Mouse (Mus musculus) lung, embryonic 15.5 days (tissue): ENCODE data around the gene Metrn. TPM values are rescaled to one million over a fixed set of nuclear protein-coding genes. Genes with fewer than 3 reads are reported as not detected.
A peak's percentile ranks its signal among the peaks of the same experiment; 100 is the strongest.

Source experiments
- ATAC-seq: fragments of 200-750 bp; cut with Nextera tagmentation; 2 replicates; pipeline ENCODE4 v1.8.0; 2017; ENCODE audit warnings: moderate number of reproducible peaks, borderline replicate concordance; ENCODE audit not compliant: low FRiP score, low TSS enrichment; ENCODE audit errors: extremely low read depth
- H3K27ac ChIP-seq: fragments of 300-500 bp; sonication (generic); 2 replicates; pipeline ENCODE4 v1.5.1; 2015; ENCODE audit warnings: moderate library complexity, mild to moderate bottlenecking, inconsistent platforms
- H3K27me3 ChIP-seq: fragments of 300-500 bp; sonication (generic); 2 replicates; pipeline ENCODE4 v1.6.1; 2015; ENCODE audit warnings: inconsistent platforms
- H3K36me3 ChIP-seq: fragments of 300-500 bp; sonication (generic); 2 replicates; pipeline ENCODE4 v1.6.1; 2015; ENCODE audit warnings: inconsistent platforms
- H3K4me1 ChIP-seq: fragments of 300-500 bp; sonication (generic); 2 replicates; pipeline ENCODE4 v1.6.1; 2015; ENCODE audit warnings: inconsistent platforms
- H3K4me2 ChIP-seq: fragments of 300-500 bp; sonication (generic); 2 replicates; pipeline ENCODE4 v1.6.1; 2015; ENCODE audit warnings: inconsistent platforms, mild to moderate bottlenecking, moderate library complexity
- H3K4me3 ChIP-seq: fragments of 300-500 bp; sonication (generic); 2 replicates; pipeline ENCODE4 v1.5.1; 2015; ENCODE audit warnings: mild to moderate bottlenecking, inconsistent platforms
- H3K9ac ChIP-seq: fragments of 300-500 bp; sonication (generic); 2 replicates; pipeline ENCODE4 v1.6.1; 2015; ENCODE audit warnings: inconsistent platforms
- H3K9me3 ChIP-seq: fragments of 300-500 bp; sonication (generic); 2 replicates; pipeline ENCODE4 v1.6.1; 2016; ENCODE audit warnings: inconsistent platforms
- WGBS: fragments of 180-500 bp; shearing (Covaris S2); methylation state at CpG from one replicate; pipeline ENCODE4 v1.1.7; 2015; 5-methylcytosine and 5-hydroxymethylcytosine counted together
- polyA plus RNA-seq: library from polyadenylated mRNA; unstranded; fragments of >200 nt; fragmentation: Nextera tagmentation; extraction: Ambion mirVana; gene quantifications from 2 replicates; pipeline ENCODE4 v1.2.1, GENCODE M21; 2015

Metrn gene
- polyA plus RNA-seq, 1 experiment from 2014 or later: 56.9 TPM

DNA sequence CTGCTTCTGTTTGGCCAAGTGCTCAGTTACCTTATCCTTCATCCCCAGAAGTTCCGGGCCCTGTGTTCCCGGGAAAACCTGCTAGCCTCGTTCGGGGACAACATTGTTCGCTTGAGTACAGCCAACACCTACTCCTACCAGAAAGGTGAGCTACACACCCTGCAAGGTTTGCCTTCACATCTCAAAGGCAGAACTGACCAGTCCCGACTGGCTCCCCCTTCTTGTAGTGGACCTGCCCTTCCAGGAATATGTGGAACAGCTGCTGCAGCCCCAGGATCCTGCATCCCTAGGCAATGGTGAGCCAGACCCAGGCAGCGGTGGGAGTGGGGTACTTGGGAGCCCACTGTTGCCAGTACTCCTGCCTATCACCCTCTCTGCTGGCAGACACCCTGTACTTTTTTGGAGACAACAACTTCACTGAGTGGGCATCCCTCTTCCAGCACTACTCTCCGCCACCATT, 32.7 kb upstream of the Metrn start:
- 30% methylated on average over 8 of the region's 8 CpGs for WGBS
- peak overlapping the region; percentile 73 for H3K4me2 ChIP-seq
- H3K36me3 ChIP-seq: peaks cover 40% of the 10 kb centered on the region
- no peaks in the 10 kb centered on the region for H3K27me3 ChIP-seq
- H3K9ac ChIP-seq: peak overlapping the region; percentile 61
- peaks cover 57% of the 10 kb centered on the region for H3K4me1 ChIP-seq
- H3K9me3 ChIP-seq: no peaks in the 10 kb centered on the region
- no peak for ATAC-seq
- peak overlapping the region; percentile 54 for H3K4me3 ChIP-seq
- H3K27ac ChIP-seq: peak overlapping the region; percentile 87

DNA sequence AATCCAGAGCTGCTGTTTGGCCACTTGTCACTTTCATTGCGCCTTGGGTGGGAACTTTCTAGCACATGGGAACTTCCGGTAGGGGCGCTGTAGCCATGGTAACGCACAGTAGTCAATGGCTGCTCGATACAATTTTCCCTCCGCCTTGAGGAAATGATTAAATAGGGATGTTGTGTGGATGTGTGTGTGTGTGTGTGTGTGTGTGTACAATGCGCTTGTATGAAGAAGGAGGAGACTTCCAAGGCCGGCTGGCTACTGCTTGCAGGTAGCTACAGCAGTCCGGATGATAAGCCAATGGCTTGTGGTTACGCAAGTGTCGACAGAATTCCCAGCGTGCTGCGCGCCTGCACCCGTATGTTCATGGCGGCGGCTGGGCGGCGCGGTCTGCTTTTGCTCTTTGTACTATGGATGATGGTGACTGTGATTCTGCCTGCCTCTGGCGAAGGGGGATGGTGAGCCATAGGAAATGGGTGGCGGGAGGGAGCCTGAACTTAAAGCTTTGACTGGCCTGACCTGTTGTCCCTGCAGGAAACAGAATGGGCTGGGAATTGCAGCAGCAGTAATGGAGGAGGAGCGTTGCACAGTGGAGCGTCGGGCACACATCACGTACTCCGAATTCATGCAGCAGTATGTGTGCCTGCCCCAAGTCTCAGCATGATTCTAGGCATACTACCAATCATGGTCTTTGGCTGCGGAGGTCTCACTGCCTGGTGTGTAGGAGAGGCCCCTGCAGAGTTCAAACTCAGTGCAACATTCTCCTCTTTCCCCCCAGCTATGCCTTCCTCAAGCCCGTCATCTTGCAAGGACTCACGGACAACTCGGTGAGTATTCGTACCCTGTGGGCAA, 32.0 kb upstream of the Metrn start, which contains the start of gene Jmjd8:
TSS of gene Jmjd8 (plus strand) at position 156 of the 846 bp plus-strand sequence.
- peaks cover 40% of the 10 kb centered on the region for H3K36me3 ChIP-seq
- ATAC-seq: peak; percentile 16; the same call in 1 of the 2 replicates
- WGBS: 2% methylated on average over 32 of the region's 32 CpGs

DNA sequence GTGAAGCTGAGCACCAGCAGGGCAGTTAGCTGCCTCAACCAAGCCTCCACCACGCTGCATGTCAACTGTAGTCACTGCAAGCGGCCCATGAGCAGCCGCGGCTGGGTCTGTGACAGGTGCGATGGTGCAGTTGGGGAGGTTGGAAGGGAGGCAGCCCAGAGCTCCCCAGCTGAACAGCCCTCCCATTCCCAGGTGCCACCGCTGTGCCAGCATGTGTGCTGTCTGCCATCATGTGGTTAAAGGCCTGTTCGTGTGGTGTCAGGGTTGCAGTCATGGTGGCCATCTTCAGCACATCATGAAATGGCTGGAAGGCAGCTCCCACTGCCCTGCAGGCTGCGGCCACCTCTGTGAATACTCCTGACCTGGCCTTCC, 31.3 kb upstream of the Metrn start:
- H3K36me3 ChIP-seq: peaks cover 40% of the 10 kb centered on the region
- ATAC-seq: no peak
- no peaks in the 10 kb centered on the region for H3K9me3 ChIP-seq
- peak overlapping the region; percentile 73 for H3K4me2 ChIP-seq
- H3K27me3 ChIP-seq: no peaks in the 10 kb centered on the region
- H3K4me3 ChIP-seq: peak overlapping the region; percentile 54
- peak overlapping the region; percentile 87 for H3K27ac ChIP-seq
- H3K4me1 ChIP-seq: peaks cover 55% of the 10 kb centered on the region
- peak overlapping the region; percentile 61 for H3K9ac ChIP-seq
- 78% methylated on average over 8 of the region's 8 CpGs for WGBS

More for the DNA sequence above, 32.0 kb upstream of the Metrn start, which contains the start of gene Jmjd8:
- Histone ChIP-seq H3K4me3 (peak within 1 kb of the TSS; percentile 54), H3K4me1 (peaks cover 57% of the 10 kb centered on the region), H3K9me3 (no peaks in the 10 kb centered on the region), H3K4me2 (peak within 1 kb of the TSS; percentile 73), H3K9ac (peak within 1 kb of the TSS; percentile 61), H3K27ac (peak within 1 kb of the TSS; percentile 87), H3K27me3 (no peaks in the 10 kb centered on the region)

DNA sequence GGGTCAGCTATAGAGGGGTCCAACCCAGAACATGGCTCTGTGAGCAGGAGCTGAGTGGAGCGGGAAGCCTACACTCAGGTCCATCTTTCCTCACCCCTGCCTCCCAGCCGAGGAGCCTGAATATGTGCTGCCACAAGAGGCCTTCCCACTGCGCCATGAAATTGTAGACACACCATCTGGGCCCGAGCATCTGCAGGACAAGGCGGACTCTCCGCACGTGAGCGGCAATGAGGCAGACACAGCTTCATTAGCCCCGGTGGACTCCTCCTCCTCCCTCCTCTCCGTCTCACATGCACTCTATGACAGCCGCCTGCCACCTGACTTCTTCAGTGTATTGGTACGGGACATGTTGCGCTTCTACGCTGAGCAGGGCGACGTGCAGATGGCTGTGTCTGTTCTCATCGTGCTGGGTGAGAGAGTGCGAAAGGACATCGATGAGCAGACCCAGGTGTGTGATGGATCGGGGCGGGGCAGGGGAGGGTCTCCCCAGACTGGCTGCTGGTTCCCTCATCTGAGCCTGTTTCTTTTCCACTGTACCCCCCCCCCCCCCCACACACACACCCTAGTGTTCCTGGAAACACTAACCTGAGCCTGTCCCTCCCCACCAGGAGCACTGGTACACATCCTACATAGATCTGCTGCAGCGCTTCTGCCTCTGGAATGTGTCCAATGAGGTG, 30.7 kb upstream of the Metrn start:
- H3K4me2 ChIP-seq: no peak overlapping the region
- peaks cover 55% of the 10 kb centered on the region for H3K4me1 ChIP-seq
- H3K27me3 ChIP-seq: 0 out of 2 replicates have a peak, but pooled peaks cover 2% of the 10 kb centered on the region
- H3K9ac ChIP-seq: no peak overlapping the region
- no peak overlapping the region for H3K4me3 ChIP-seq
- 91% methylated on average over 22 of the region's 22 CpGs for WGBS
- H3K9me3 ChIP-seq: no peaks in the 10 kb centered on the region
- peaks cover 40% of the 10 kb centered on the region for H3K36me3 ChIP-seq
- ATAC-seq: no peak
- H3K27ac ChIP-seq: no peak overlapping the region

DNA sequence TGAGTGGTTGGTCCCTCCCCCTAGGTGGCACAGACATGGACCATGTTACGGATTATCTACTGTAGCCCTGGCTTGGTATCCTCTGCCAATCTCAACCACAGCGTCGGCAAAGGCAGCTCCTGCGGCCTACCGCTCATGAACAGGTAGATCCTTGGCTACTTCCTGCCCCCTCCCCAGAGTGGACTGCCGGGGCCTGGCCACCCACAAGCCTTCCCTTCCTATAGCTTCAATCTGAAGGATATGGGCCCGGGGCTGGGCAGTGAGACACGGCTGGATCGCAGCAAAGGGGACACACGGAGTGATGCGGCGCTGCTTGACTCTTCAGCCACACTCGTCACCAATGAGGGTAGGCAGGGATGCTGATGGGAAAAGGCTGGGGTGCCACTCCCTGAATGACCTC, 30.1 kb upstream of the Metrn start:
- H3K36me3 ChIP-seq: peaks cover 40% of the 10 kb centered on the region

DNA sequence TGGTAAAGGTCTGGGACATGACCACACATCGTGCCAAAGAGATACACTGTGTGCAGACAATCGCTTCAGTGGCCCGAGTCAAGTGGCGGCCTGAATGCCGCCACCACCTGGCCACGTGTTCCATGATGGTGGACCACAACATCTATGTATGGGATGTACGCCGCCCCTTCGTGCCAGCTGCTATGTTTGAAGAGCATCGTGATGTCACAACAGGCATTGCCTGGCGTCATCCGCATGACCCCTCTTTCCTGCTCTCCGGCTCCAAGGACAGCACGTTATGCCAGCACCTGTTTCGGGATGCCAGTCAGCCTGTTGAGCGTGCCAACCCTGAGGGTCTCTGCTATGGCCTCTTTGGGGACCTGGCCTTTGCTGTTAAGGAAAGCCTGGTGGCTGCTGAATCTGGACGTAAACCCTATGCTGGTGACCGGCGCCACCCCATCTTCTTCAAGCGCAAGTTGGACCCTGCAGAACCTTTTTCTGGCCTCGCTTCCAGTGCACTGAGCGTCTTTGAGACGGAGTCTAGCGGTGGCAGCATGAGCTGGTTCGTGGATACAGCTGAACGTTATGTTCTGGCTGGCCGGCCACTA, 29.1 kb upstream of the Metrn start:
- Histone ChIP-seq H3K9me3 (no peaks in the 10 kb centered on the region), H3K4me2 (no peak overlapping the region), H3K4me1 (peaks cover 44% of the 10 kb centered on the region), H3K9ac (no peak overlapping the region), H3K27me3 (peaks cover 16% of the 10 kb centered on the region; the same call in 1 of the 2 replicates), H3K36me3 (peaks cover 32% of the 10 kb centered on the region), H3K4me3 (no peak overlapping the region), H3K27ac (no peak overlapping the region)
- no peak for ATAC-seq
- WGBS: 90% methylated on average over 27 of the region's 27 CpGs

More for the DNA sequence above, 30.1 kb upstream of the Metrn start:
- Histone ChIP-seq H3K4me1 (peaks cover 54% of the 10 kb centered on the region), H3K9me3 (no peaks in the 10 kb centered on the region), H3K4me3 (no peak overlapping the region), H3K27ac (no peak overlapping the region), H3K9ac (no peak overlapping the region), H3K27me3 (peaks cover 9% of the 10 kb centered on the region; the same call in 1 of the 2 replicates), H3K4me2 (no peak overlapping the region)
- 93% methylated on average over 13 of the region's 13 CpGs for WGBS
- ATAC-seq: no peak

DNA sequence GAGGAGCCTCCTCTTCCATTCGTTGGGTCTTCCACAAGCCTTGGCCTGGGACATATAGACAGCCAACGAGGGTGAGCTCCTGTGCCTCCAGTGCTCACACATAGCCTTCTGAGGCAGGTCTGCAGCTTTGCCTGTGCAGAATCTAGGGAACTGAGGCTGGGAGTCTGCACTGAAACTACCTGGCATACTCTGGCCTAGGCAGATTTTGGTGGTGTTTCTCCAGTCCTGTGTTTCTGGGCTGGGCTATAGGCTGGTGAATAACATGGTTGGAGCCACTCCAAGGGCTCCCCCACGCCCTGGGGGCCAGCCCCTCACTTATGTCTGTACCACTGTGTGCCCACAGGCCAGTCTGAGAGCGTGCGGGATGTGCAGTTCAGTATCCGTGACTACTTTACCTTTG, 28.4 kb upstream of the Metrn start:
- WGBS: 85% methylated on average over 6 of the region's 6 CpGs
- Histone ChIP-seq H3K27ac (no peak overlapping the region), H3K36me3 (peaks cover 25% of the 10 kb centered on the region), H3K9me3 (no peaks in the 10 kb centered on the region), H3K4me1 (peaks cover 37% of the 10 kb centered on the region), H3K4me2 (peak overlapping the region; percentile 74; the same call in 1 of the 2 replicates), H3K9ac (no peak overlapping the region), H3K27me3 (peaks cover 23% of the 10 kb centered on the region), H3K4me3 (no peak overlapping the region)
- no peak for ATAC-seq

DNA sequence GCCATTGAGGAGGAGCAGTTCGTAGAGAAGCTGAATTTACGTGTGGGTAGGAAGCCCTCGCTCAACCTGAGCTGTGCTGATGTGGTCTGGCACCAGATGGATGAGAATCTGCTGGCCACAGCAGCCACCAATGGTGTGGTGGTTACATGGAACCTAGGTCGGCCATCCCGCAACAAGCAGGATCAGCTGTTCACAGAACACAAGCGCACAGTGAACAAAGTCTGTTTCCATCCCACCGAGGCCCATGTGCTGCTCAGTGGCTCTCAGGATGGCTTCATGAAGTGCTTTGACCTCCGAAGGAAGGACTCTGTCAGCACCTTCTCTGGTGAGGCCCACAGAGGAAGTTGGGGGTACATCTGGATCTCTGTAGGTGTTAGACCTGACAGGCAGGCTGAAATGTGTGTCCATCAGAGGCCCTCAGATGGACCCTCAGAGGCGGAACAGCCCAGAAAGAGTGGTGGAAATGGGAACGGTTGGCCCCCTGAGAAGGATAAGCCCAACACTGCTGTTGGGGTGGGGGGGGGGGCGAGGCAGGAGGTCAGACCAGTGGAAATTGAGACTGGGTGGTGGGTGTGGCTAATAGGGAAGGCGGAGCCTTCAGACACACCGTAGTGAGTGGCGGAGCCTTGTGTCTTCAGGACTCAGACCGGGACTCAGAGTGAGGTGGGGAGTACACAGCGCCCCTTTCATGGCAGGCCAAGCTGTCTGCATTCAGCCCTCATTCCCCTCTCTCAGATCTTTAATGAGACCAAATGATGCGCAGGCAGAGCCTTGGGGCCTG, 27.6 kb upstream of the Metrn start:
- Histone ChIP-seq H3K27ac (no peak overlapping the region), H3K4me2 (peak overlapping the region; percentile 74), H3K27me3 (peaks cover 30% of the 10 kb centered on the region), H3K9me3 (no peaks in the 10 kb centered on the region), H3K36me3 (peaks cover 19% of the 10 kb centered on the region), H3K9ac (peak overlapping the region; percentile 47), H3K4me1 (peaks cover 29% of the 10 kb centered on the region), H3K4me3 (peak overlapping the region; percentile 51)
- 62% methylated on average over 16 of the region's 17 CpGs for WGBS
- ATAC-seq: no peak

DNA sequence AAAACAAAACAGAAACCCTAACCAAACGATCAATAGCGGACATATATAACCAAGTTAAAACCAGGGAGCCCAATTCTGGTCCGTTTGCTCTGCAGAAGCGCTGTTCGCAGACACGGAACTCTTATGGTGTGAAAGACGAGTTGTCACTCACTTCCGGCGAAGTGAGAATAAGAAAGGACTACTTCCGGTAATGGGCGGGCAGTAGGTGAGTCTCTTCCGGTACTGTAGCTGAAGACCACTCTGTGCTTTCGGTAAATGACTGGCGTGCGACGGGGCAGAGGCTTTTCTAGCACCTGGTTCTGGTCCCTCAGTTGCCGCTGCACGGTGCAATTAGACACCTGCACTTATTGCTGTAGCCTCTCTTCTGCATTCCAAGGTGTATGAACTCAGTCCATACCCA, 26.5 kb upstream of the Metrn start, which contains the start of gene Wdr24:
TSS of gene Wdr24 (plus strand) at position 176 of the 400 bp plus-strand sequence.
- peaks cover 41% of the 10 kb centered on the region for H3K27me3 ChIP-seq
- WGBS: under 1% methylated on average over 18 of the region's 18 CpGs
- H3K27ac ChIP-seq: peak within 1 kb of the TSS; percentile 45; the same call in 1 of the 2 replicates
- peaks cover 23% of the 10 kb centered on the region for H3K4me1 ChIP-seq
- no peaks in the 10 kb centered on the region for H3K9me3 ChIP-seq
- H3K4me2 ChIP-seq: peak within 1 kb of the TSS; percentile 74
- H3K9ac ChIP-seq: peak within 1 kb of the TSS; percentile 47
- peak; percentile 56; the same call in 1 of the 2 replicates for ATAC-seq
- H3K36me3 ChIP-seq: peaks cover 19% of the 10 kb centered on the region
- peak within 1 kb of the TSS; percentile 51 for H3K4me3 ChIP-seq

DNA sequence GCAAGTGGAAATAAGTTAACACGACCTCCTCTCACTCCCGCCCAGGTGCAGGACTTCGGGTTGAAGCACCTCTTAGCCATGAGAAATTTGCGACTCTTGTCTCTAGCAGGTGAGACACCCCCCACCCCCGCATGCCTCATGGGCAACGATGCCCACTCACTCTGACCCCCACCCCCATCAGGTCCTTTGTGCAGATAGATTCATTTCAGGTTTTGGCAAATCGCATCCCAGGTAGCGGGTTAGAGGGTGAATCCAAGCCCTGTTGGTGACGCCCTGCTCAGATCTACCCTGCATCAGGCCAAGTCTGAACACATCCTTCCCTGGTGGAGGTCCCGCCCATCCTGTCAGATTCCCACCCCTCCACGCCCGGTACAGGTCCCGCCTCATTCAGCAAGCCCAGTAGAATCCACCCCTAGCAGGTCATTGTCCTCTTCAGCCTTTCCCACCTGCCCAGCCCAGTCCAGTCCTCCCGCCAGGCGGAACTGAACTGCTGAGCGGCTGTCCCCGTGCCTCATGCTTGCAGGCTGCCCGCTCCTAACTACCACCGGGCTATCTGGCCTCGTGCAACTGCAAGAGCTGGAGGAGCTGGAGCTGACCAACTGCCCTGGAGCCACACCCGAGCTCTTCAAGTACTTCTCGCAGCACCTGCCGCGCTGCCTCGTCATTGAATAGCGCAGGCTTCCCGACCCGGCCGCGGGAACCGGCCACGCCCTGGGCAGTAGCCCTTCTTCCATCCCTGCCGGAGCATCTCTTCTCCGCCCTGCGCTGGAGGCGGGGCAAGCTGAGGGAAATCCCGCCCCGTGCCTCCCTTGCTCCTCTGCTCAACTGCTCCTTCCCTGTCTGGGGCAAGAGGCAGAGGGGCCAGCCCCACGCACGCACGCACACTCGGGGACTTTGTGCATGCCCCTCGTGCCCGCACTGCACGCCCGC, 22.2 kb upstream of the Metrn start:
- Histone ChIP-seq H3K36me3 (no peaks in the 10 kb centered on the region), H3K4me2 (0 out of 2 replicates have a peak overlapping the region, but pooled peaks have one; percentile 10), H3K9ac (no peak overlapping the region), H3K4me3 (no peak overlapping the region), H3K4me1 (peaks cover 4% of the 10 kb centered on the region), H3K27me3 (peaks cover 52% of the 10 kb centered on the region), H3K27ac (no peak overlapping the region), H3K9me3 (no peaks in the 10 kb centered on the region)
- 9% methylated on average over 46 of the region's 46 CpGs for WGBS
- ATAC-seq: no peak
